Mouse (Mus musculus) granulocyte monocyte progenitor cell, adult 5-6 weeks (primary cell): ENCODE measurements around the gene 1700021F07Rik. TPM values are rescaled to one million over a fixed set of nuclear protein-coding genes. Genes with fewer than 3 reads are reported as not detected.

Experiments used
- ATAC-seq: replicated peaks from 2 replicates; pipeline ENCODE4 v1.8.0; 2016; ENCODE audit warnings: mild to moderate bottlenecking, moderate TSS enrichment, inconsistent platforms; ENCODE audit not compliant: poor library complexity, severe bottlenecking
- total RNA-seq, 2 experiments: library from RNA; stranded (forward) in 1 of 2; stranded (reverse) in 1 of 2; fragments of 200-712, 200-1000 nt in 1 of 2; fragments of >200 nt in 1 of 2; fragmentation: Nextera tagmentation in 1 of 2; gene quantifications; 2 replicates each; pipeline ENCODE4 v1.2.3; 2014 to 2017

1700021F07Rik gene
- total RNA-seq (2014; fragmentation: Nextera tagmentation) (not detected in 2 replicates), total RNA-seq (2017) (not detected in 2 replicates)

- ATAC-seq: no peak
Measured at GRCm38 (mm10) chr2:173522376-173522775, at the start of gene 1700021F07Rik. TSS of gene 1700021F07Rik (plus strand) at chr2:173522586.

- ATAC-seq: no peak
Measured at GRCm38 (mm10) chr2:173473233-173473632, 49.2 kb upstream of the 1700021F07Rik start.

GRCm38 (mm10) chr2:173479050-173479449, 43.3 kb upstream of the 1700021F07Rik start:
- no peak for ATAC-seq

GRCm38 (mm10) chr2:173484486-173484885, 37.9 kb upstream of the 1700021F07Rik start:
- ATAC-seq: no peak

GRCm38 (mm10) chr2:173499612-173500011, 22.8 kb upstream of the 1700021F07Rik start:
- no peak for ATAC-seq

- ATAC-seq: no peak
Measured at GRCm38 (mm10) chr2:173513977-173514376, 8.4 kb upstream of the 1700021F07Rik start.

- ATAC-seq: no peak
Measured at GRCm38 (mm10) chr2:173515186-173515585, 7.2 kb upstream of the 1700021F07Rik start.

- ATAC-seq: no peak
Measured at GRCm38 (mm10) chr2:173516150-173516855, 6.1 kb upstream of the 1700021F07Rik start.

GRCm38 (mm10) chr2:173528493-173528892, 6.1 kb downstream of the 1700021F07Rik start:
- peak; percentile 80 for ATAC-seq

GRCm38 (mm10) chr2:173532711-173533462, 10.5 kb downstream of the 1700021F07Rik start:
- ATAC-seq: no peak

- ATAC-seq: peak; percentile 84
Measured at GRCm38 (mm10) chr2:173534581-173534980, 12.2 kb downstream of the 1700021F07Rik start.

- 0 out of 2 replicates have a peak, but pooled peaks have one; percentile 4 for ATAC-seq
Measured at GRCm38 (mm10) chr2:173535390-173535789, 13.0 kb downstream of the 1700021F07Rik start.

- no peak for ATAC-seq
Measured at GRCm38 (mm10) chr2:173535886-173536285, 13.5 kb downstream of the 1700021F07Rik start.

GRCm38 (mm10) chr2:173539781-173540180, 17.4 kb downstream of the 1700021F07Rik start:
- ATAC-seq: no peak

GRCm38 (mm10) chr2:173541748-173542147, 19.4 kb downstream of the 1700021F07Rik start:
- ATAC-seq: no peak

- no peak for ATAC-seq
Measured at GRCm38 (mm10) chr2:173542716-173543115, 20.3 kb downstream of the 1700021F07Rik start.

GRCm38 (mm10) chr2:173545992-173546703, 23.8 kb downstream of the 1700021F07Rik start:
- ATAC-seq: peak; percentile 91

GRCm38 (mm10) chr2:173549236-173549635, 26.9 kb downstream of the 1700021F07Rik start:
- ATAC-seq: no peak

- ATAC-seq: no peak
Measured at GRCm38 (mm10) chr2:173550681-173551080, 28.3 kb downstream of the 1700021F07Rik start.

GRCm38 (mm10) chr2:173553863-173554262, 31.5 kb downstream of the 1700021F07Rik start:
- ATAC-seq: peak; percentile 95
